Mouse (Mus musculus) liver, postnatal 0 days (tissue): ENCODE measurements around the gene Calm1. TPM values are rescaled to one million over a fixed set of nuclear protein-coding genes. Genes with fewer than 3 reads are reported as not detected.

Experiments used
- ATAC-seq: fragments of 200-750 bp; cut with Nextera tagmentation; 2 replicates; pipeline ENCODE4 v1.8.0; 2017; ENCODE audit warnings: mild to moderate bottlenecking, moderate library complexity
- DNase-seq: peaks from one replicate; pipeline ENCODE4 v3.0.0-alpha.2; 2016
- H3K27ac ChIP-seq: fragments of 300-500 bp; sonication (generic); 2 replicates; pipeline ENCODE4 v1.5.1; 2014; ENCODE audit warnings: antibody characterized with exemption, moderate library complexity, mild to moderate bottlenecking, low read depth
- H3K27me3 ChIP-seq: fragments of 300-500 bp; sonication (generic); 2 replicates; pipeline ENCODE4 v1.6.1; 2014; ENCODE audit warnings: low read length, control low read depth, mixed read lengths; ENCODE audit not compliant: insufficient read depth
- H3K36me3 ChIP-seq: fragments of 300-500 bp; sonication (generic); replicated peaks from 2 replicates; pipeline ENCODE4 v1.6.1; 2014; ENCODE audit warnings: mild to moderate bottlenecking, control low read depth, low read length, moderate library complexity, mixed read lengths; ENCODE audit not compliant: insufficient read depth
- H3K4me1 ChIP-seq: fragments of 300-500 bp; sonication (generic); 2 replicates; pipeline ENCODE4 v1.6.1; 2014; ENCODE audit warnings: antibody characterized with exemption, mild to moderate bottlenecking, control low read depth; ENCODE audit not compliant: insufficient read depth
- H3K4me2 ChIP-seq: fragments of 300-500 bp; sonication (generic); 2 replicates; pipeline ENCODE4 v1.6.1; 2014; ENCODE audit warnings: low read depth, mild to moderate bottlenecking, low read length, moderate library complexity, mixed read lengths
- H3K4me3 ChIP-seq: fragments of 300-500 bp; sonication (generic); 2 replicates; pipeline ENCODE4 v1.5.1; 2014; ENCODE audit warnings: low read depth, low read length
- H3K9ac ChIP-seq: fragments of 300-500 bp; sonication (generic); replicated peaks from 2 replicates; pipeline ENCODE4 v1.6.1; 2014; ENCODE audit warnings: mild to moderate bottlenecking, moderate library complexity
- H3K9me3 ChIP-seq: fragments of 300-500 bp; sonication (generic); 2 replicates; pipeline ENCODE4 v1.6.1; 2016; ENCODE audit warnings: mild to moderate bottlenecking, control low read depth, low read length, mixed read lengths
- CTCF ChIP-seq: sonication (generic); IDR thresholded peaks from 2 replicates; pipeline ENCODE4 v1.5.1; 2016; ENCODE audit warnings: antibody characterized with exemption, low read depth
- EP300 ChIP-seq: IDR thresholded peaks from 2 replicates; pipeline ENCODE4 v1.6.1; 2016; ENCODE audit warnings: antibody characterized with exemption, low read depth, mild to moderate bottlenecking
- WGBS: fragments of 180-500 bp; shearing (Covaris S2); extraction: QIAGEN DNeasy Blood & Tissue Kit; methylation state at CpG from one replicate; pipeline ENCODE4 v1.1.7; 2014; ENCODE audit not compliant: insufficient replicate concordance; 5-methylcytosine and 5-hydroxymethylcytosine counted together
- polyA plus RNA-seq: library from polyadenylated mRNA; unstranded; fragments of >200 nt; fragmentation: Nextera tagmentation; extraction: Ambion mirVana; gene quantifications from 2 replicates; pipeline ENCODE4 v1.2.1, GENCODE M21; 2015

The Calm1 gene
- polyA plus RNA-seq, 1 experiment from 2014 or later: 482 TPM

DNA sequence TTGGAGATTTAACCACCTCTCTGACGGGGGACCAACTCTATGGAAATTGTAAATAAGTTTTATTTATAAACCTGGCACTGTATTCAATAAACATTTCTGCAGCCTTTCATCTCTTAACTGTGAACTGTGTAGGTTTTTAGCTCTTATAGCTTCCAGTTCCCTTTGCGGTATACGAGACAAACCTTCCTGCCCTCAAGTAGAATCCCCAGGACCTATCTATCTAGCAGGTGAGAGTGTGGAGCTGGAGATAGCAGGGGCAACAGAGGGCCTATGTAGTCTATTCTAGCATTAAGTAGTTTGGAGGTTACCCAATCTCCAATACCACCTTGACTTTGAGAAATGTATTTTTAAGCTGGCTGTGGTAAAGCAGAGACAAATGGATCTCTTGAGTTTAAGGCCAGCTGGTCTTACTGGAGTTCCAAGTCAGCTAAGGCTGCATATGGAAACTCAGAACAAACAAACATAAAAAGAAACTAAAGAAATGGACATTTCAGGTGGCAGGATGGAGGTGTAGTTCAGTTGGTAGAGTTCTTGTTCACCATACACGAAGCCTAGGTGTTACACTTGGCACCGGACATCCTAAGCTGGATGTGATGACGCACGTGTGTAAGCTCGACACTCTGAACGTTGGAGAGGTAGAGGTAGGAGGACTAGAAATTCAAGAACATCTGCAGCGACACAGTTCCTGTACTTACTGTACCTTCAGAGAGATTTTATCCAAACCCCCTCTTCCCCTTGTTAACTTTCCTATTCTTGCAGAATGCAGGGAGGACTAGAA lies 10.7 kb downstream of the Calm1 start:
- Histone ChIP-seq H3K27ac (no peak overlapping the region), H3K9me3 (no peaks in the 10 kb centered on the region), H3K4me3 (no peak overlapping the region), H3K36me3 (peaks cover 42% of the 10 kb centered on the region), H3K4me1 (peaks cover 17% of the 10 kb centered on the region), H3K9ac (no peak overlapping the region), H3K4me2 (no peak overlapping the region), H3K27me3 (no peaks in the 10 kb centered on the region)
- TF ChIP-seq EP300 (peak; percentile 79), CTCF (no peak)
- WGBS: 68% methylated on average over 10 of the region's 10 CpGs
- ATAC-seq (peak; percentile 70), DNase-seq (no peak)

- Histone ChIP-seq H3K27ac (no peak overlapping the region), H3K4me1 (peaks cover 17% of the 10 kb centered on the region), H3K4me2 (no peak overlapping the region), H3K9ac (no peak overlapping the region), H3K4me3 (no peak overlapping the region), H3K27me3 (no peaks in the 10 kb centered on the region), H3K9me3 (no peaks in the 10 kb centered on the region), H3K36me3 (peaks cover 31% of the 10 kb centered on the region)
- WGBS: 22% methylated on average over 5 of the region's 5 CpGs
- ATAC-seq (peak; percentile 40; the same call in 1 of the 2 replicates), DNase-seq (peak; percentile 34)
- TF ChIP-seq CTCF: no peak
- TF ChIP-seq EP300: no peak
Measured at GRCm38 (mm10) chr12:100210973-100211372, 11.7 kb downstream of the Calm1 start.

DNA sequence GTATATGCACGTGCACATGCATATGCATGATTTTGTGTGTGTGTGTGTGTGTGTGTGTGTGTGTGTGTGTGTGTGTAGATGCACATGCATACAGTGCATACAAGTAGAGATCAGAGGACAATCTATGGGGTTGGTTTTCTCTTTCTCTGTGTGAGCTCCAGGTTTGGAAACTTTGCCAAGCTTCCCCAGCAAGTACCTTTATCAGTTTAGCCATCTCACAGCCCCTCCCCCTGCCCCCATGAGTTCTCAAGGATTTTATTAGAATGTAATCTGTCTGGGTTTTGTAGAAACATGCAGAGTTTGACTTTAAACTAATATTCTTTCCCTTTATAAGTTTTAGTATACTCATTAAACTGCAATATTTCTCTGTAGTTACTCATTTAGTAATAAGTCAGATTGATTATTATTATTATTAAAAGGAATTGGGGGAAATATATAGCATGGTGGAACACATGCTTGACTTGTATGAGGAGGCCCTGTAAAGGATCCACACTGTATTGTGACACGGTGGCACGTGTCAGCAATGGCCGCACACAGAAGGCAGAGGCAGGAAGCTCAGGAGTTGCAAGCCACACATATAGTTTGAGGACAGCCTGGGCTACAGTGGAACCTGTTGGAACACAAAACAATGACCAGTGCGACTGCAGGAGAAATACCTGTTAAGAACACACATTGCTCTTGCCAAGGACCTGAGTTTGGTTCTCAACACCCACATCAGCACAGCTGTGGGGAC lies 12.4 kb downstream of the Calm1 start:
- Histone ChIP-seq H3K9ac (no peak overlapping the region), H3K4me1 (peaks cover 17% of the 10 kb centered on the region), H3K4me2 (no peak overlapping the region), H3K9me3 (no peaks in the 10 kb centered on the region), H3K36me3 (peaks cover 25% of the 10 kb centered on the region), H3K27me3 (no peaks in the 10 kb centered on the region), H3K27ac (no peak overlapping the region), H3K4me3 (no peak overlapping the region)
- no peak for DNase-seq
- WGBS: 47% methylated on average over 5 of the region's 5 CpGs
- ATAC-seq: no peak
- TF ChIP-seq CTCF: no peak
- TF ChIP-seq EP300: no peak

- 21% methylated on average over 3 of the region's 3 CpGs for WGBS
- peaks cover 17% of the 10 kb centered on the region for H3K4me1 ChIP-seq
- no peak overlapping the region for H3K27ac ChIP-seq
- no peaks in the 10 kb centered on the region for H3K27me3 ChIP-seq
- H3K4me3 ChIP-seq: no peak overlapping the region
- H3K36me3 ChIP-seq: peaks cover 19% of the 10 kb centered on the region; the same call in 1 of the 2 replicates
- TF ChIP-seq EP300 (peak; percentile 72), CTCF (no peak)
- H3K9me3 ChIP-seq: no peaks in the 10 kb centered on the region
- ATAC-seq: peak; percentile 68
- DNase-seq: no peak
- no peak overlapping the region for H3K4me2 ChIP-seq
- no peak overlapping the region for H3K9ac ChIP-seq
Measured at GRCm38 (mm10) chr12:100212397-100212796, 13.2 kb downstream of the Calm1 start.

DNA sequence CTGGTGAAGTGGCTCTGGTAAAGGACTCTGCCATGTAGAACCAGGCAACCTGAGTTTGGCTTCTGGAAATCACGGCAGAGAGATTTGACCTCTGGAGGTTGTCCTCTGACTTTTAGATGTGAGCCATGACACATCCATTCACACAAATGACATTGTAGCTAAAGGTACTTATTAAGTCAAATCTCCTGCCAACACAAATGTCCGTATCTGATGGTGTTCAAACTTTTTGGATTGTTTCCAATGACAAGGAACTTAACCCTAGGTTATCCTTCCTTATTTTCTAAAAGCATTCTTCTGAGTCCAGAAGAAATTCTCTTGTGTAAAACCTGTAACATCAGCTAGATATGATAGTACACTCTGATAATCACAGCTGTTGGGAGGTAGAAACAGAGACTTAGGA lies 13.9 kb downstream of the Calm1 start:
- Histone ChIP-seq H3K27ac (no peak overlapping the region), H3K27me3 (no peaks in the 10 kb centered on the region), H3K9me3 (no peaks in the 10 kb centered on the region), H3K9ac (no peak overlapping the region), H3K4me2 (no peak overlapping the region), H3K4me3 (no peak overlapping the region), H3K4me1 (peaks cover 17% of the 10 kb centered on the region), H3K36me3 (peaks cover 13% of the 10 kb centered on the region; the same call in 1 of the 2 replicates)
- WGBS: 69% methylated on average over 2 of the region's 2 CpGs
- ATAC-seq (no peak), DNase-seq (no peak)
- no peak for TF ChIP-seq EP300
- TF ChIP-seq CTCF: no peak

GRCm38 (mm10) chr12:100214156-100214555 lies 14.9 kb downstream of the Calm1 start:
- no peak for ATAC-seq
- no peak overlapping the region for H3K27ac ChIP-seq
- peaks cover 17% of the 10 kb centered on the region for H3K4me1 ChIP-seq
- TF ChIP-seq CTCF: no peak
- no peak for TF ChIP-seq EP300
- no peak overlapping the region for H3K9ac ChIP-seq
- DNase-seq: no peak
- no peaks in the 10 kb centered on the region for H3K27me3 ChIP-seq
- no peak overlapping the region for H3K4me2 ChIP-seq
- H3K4me3 ChIP-seq: no peak overlapping the region
- H3K9me3 ChIP-seq: no peaks in the 10 kb centered on the region
- WGBS: 89% methylated on average over 10 of the region's 10 CpGs
- peaks cover 5% of the 10 kb centered on the region; the same call in 1 of the 2 replicates for H3K36me3 ChIP-seq
